Mouse (Mus musculus) erythroblast, embryonic 14.5 days (primary cell): ENCODE measurements around the gene Cct7. TPM values are rescaled to one million over a fixed set of nuclear protein-coding genes. Genes with fewer than 3 reads are reported as not detected.

Source experiments
- H3K27me3 ChIP-seq: 2 replicates; pipeline ENCODE4 v1.6.1; 2012; ENCODE audit warnings: inconsistent platforms; ENCODE audit not compliant: control insufficient read depth
- H3K36me3 ChIP-seq: 2 replicates; pipeline ENCODE4 v1.6.1; 2012; ENCODE audit warnings: mild to moderate bottlenecking, inconsistent platforms; ENCODE audit not compliant: control insufficient read depth
- H3K4me1 ChIP-seq: 2 replicates; pipeline ENCODE4 v1.6.1; 2012; ENCODE audit warnings: inconsistent platforms; ENCODE audit not compliant: control insufficient read depth
- H3K4me3 ChIP-seq: replicated peaks from 2 replicates; pipeline ENCODE3; 2012; ENCODE audit warnings: moderate library complexity, mild to moderate bottlenecking, inconsistent platforms
- H3K9me3 ChIP-seq: 2 replicates; pipeline ENCODE4 v1.6.1; 2012; ENCODE audit warnings: low read length, inconsistent platforms, mixed read lengths; ENCODE audit not compliant: control insufficient read depth
- GATA1 ChIP-seq: IDR thresholded peaks from 2 replicates; pipeline ENCODE4 v1.6.1; 2012; ENCODE audit warnings: low read length, inconsistent platforms, mixed read lengths
- TAL1 ChIP-seq: IDR thresholded peaks from 3 replicates; pipeline ENCODE4 v1.6.1; 2012; ENCODE audit warnings: low read length, inconsistent platforms, mixed read lengths
- polyA plus RNA-seq: library from polyadenylated mRNA; stranded (reverse); fragments of >175 nt; gene quantifications from 2 replicates; pipeline ENCODE4 v1.2.3, GENCODE M21; 2012

Cct7 gene
- polyA plus RNA-seq, 1 experiment, result 5.0 TPM

DNA sequence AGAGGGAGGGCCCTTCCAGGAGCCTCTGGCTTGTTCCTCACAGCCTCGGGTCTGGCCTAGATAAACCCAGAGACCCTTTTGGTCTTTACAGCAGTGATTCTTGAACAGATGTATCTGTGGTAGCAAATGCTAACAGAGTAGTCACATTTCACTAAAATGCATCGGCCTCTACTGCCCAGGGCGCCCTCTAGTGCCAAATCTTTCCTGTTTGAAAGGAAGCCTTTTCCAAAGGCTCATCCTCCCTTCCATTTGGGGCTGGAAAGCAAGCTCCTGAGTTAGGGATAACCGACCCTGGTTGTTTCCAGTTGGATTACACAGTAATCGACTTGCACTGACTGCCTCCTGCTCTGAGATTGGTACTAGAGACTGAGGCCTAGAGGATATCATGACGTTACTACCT, 59.2 kb downstream of the Cct7 start:
- no peak overlapping the region for H3K4me3 ChIP-seq
- no peaks in the 10 kb centered on the region for H3K36me3 ChIP-seq
- H3K9me3 ChIP-seq, result peaks cover 7% of the 10 kb centered on the region; the same call in 1 of the 2 replicates
- TF ChIP-seq TAL1, result no peak
- TF ChIP-seq GATA1, result no peak
- no peaks in the 10 kb centered on the region; the same call in none of the 2 replicates for H3K4me1 ChIP-seq
- peaks cover 65% of the 10 kb centered on the region for H3K27me3 ChIP-seq

DNA sequence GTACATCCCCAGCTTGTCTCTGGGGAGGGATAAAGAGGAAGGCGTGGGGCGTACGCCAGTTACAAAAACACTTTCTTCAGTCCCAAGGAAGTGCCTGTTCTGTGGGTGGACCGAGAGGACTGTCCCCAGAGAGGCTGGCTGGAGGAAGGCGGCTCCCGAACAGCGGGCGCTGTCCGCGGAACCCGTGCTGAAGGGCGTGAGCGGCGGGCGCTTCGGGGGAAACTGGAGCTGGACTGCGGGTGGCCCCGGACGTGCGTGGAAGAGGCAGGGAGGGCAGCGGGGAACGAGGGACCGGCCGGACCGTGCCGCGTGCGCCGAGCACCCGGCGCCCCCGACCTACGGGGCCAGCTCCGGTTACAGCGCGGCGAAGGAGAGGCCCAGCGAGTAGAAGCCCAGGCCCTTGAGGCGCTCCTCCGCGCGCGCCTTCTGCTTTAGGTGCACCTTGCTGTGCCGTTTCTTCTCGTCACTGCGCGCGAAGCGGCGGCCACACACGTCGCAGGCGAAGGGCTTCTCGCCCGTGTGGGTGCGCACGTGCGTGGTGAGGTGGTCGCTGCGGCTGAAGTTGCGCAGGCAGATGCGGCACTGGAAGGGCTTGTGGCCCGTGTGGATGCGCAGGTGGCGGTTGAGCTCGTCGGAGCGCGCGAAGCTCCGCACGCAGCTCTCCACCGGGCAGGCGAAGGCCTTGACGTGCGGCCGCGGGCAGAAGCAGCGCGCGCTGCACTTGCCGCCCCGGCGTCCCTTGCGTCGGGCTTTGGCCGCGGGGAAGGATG, 60.2 kb downstream of the Cct7 start:
- TF ChIP-seq GATA1 (no peak), TAL1 (no peak)
- H3K36me3 ChIP-seq, result no peaks in the 10 kb centered on the region
- H3K9me3 ChIP-seq, result peaks cover 7% of the 10 kb centered on the region; the same call in 1 of the 2 replicates
- peaks cover 73% of the 10 kb centered on the region for H3K27me3 ChIP-seq
- no peaks in the 10 kb centered on the region; the same call in none of the 2 replicates for H3K4me1 ChIP-seq
- no peak overlapping the region for H3K4me3 ChIP-seq

DNA sequence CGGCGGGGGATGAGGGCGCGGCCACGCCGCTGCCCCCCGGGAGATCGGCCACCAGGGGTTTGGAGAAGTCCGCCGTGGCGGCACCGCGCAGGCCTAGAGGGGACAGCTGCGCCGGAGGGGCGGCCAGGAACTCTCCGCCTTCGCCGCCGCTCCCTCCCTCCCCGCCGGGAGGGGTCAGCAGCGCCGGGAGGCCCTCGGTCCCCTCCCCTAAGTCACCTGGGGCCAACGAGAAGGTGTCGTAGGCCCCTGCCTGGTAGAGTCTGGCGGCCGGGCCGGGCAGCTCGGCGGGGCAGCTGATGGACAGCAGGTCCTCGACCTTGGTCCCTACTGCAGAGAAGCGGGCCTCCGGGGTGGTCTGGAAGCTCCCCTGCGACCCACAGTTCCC, 60.7 kb downstream of the Cct7 start:
- no peak overlapping the region for H3K4me3 ChIP-seq
- no peak for TF ChIP-seq TAL1
- TF ChIP-seq GATA1, result no peak
- H3K36me3 ChIP-seq, result no peaks in the 10 kb centered on the region
- H3K9me3 ChIP-seq, result peaks cover 7% of the 10 kb centered on the region; the same call in 1 of the 2 replicates
- peaks cover 77% of the 10 kb centered on the region for H3K27me3 ChIP-seq
- no peaks in the 10 kb centered on the region; the same call in none of the 2 replicates for H3K4me1 ChIP-seq

DNA sequence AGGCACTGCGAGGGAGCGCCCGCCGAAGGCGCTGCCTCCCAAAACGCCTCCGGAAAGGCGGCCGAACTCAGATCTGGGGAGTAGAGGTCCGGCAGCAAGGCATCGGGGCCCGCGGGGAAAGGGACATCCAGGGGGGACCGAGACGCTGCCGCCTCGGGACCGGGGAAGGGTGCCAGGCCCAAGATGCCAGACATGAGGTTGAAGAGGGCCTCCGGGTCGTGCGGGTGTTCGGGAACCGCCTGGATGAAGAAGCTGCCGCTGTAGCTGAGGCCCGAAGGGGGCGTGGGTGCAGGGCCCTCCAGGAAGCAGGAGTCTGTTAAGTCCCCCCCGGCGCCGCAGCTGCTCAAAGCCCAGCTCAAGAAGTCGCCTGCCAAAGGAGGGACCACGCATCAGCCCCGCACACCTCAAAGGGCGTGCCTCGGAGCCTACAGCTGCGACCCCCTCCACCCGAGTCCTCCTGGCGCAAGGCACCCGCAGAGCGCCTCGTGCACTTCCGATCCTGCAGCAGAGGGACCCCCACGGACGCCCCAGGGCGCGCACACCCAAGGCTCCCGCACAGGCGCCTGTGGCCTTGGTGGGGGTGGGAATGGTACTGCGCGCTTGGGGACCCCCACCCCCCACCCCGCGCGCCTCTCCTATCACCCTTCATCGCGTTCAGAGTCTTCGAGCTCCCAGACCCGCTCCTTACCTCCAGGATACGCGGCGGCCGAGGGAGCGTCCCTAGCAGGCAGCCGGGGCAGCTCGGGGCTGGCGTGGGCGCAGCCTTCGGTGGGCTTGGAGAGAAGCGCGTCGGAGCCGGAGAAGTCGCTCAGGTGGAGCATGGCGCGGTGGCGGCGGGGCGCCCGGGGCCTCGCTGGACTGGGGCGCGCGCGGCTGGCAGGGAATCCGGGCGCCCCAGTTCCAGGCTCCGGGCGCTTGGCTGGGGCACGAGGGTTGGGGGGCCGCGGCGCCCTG, 61.5 kb downstream of the Cct7 start:
- H3K4me3 ChIP-seq, result no peak overlapping the region
- H3K4me1 ChIP-seq, result no peaks in the 10 kb centered on the region; the same call in none of the 2 replicates
- TF ChIP-seq GATA1 (no peak), TAL1 (no peak)
- no peaks in the 10 kb centered on the region for H3K36me3 ChIP-seq
- peaks cover 7% of the 10 kb centered on the region; the same call in 1 of the 2 replicates for H3K9me3 ChIP-seq
- peaks cover 77% of the 10 kb centered on the region for H3K27me3 ChIP-seq

DNA sequence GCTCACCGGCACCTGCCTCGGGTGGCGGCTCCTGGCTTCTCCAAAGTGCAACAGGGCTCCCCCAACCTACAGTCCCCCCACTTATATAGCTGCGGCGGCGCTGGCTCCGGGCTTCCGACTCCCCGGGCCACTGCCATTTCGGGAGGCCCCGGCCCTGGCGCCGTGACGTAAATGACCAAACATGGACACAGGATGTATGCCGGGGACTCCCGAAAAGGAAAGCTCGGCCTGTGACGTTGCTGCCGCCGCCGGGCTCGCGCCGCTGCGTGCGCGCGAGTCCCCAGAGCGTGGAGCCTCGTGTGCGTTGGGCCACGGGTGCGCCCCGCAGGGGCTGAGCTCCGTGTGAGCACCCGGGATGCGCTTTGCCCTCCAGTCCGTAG, 62.2 kb downstream of the Cct7 start, which contains the start of gene Egr4:
Gene Egr4 (minus strand): TSS at position 59 of the 380 bp plus-strand sequence.
- peaks cover 77% of the 10 kb centered on the region for H3K27me3 ChIP-seq

DNA sequence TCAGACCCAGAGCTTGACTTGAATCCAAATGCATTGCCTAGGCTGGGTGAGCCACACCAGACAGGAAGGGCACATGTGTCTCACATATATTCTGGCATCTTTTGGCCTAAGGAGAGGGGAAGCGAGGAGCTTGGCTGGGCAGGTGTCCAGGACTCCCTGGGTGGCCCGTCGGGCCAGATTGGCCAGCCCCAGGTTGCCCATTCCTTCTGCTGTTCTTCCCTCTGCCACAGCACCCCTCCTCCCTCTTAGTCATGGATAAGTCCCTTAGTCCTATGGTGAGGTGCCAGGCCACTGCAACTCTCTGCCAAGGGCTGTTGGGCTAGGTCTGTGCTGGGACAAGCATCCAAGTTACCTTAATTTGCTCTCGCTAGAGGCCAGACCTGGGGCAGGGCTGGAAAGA, 64.6 kb downstream of the Cct7 start:
- no peaks in the 10 kb centered on the region for H3K36me3 ChIP-seq
- peaks cover 7% of the 10 kb centered on the region; the same call in 1 of the 2 replicates for H3K9me3 ChIP-seq
- peaks cover 58% of the 10 kb centered on the region for H3K27me3 ChIP-seq
- no peaks in the 10 kb centered on the region; the same call in none of the 2 replicates for H3K4me1 ChIP-seq
- no peak for TF ChIP-seq GATA1
- no peak for TF ChIP-seq TAL1
- no peak overlapping the region for H3K4me3 ChIP-seq

More for the DNA sequence above, 62.2 kb downstream of the Cct7 start, which contains the start of gene Egr4:
- TF ChIP-seq TAL1, result no peak
- no peak for TF ChIP-seq GATA1
- peaks cover 7% of the 10 kb centered on the region; the same call in 1 of the 2 replicates for H3K9me3 ChIP-seq
- no peaks in the 10 kb centered on the region; the same call in none of the 2 replicates for H3K4me1 ChIP-seq
- no peak within 1 kb of the TSS for H3K4me3 ChIP-seq
- no peaks in the 10 kb centered on the region for H3K36me3 ChIP-seq

Other genes with a start within 250 kb of the Cct7 start
- 0.01 and 0.08 TPM in 2 replicates for gene Sfxn5, start 118.1 kb upstream of the Cct7 start, polyA plus RNA-seq
- 0.01 and 0.03 TPM in 2 replicates for gene Rab11fip5, start 76.9 kb upstream of the Cct7 start, polyA plus RNA-seq
- gene Noto, start 27.6 kb upstream of the Cct7 start, polyA plus RNA-seq, result not detected in 2 replicates
- gene Smyd5, start 19.5 kb upstream of the Cct7 start, polyA plus RNA-seq, result 0.37 and 0.47 TPM in 2 replicates
- gene Pradc1, start 456 bp downstream of the Cct7 start, polyA plus RNA-seq, result 3.6 and 4.2 TPM in 2 replicates
- not detected in 2 replicates for gene Fbxo41, start 51.5 kb downstream of the Cct7 start, polyA plus RNA-seq
- 0.06 TPM in 1 of 2 replicates, not detected in the other for gene Egr4, start 62.1 kb downstream of the Cct7 start, polyA plus RNA-seq
- gene Alms1, start 136.0 kb downstream of the Cct7 start, polyA plus RNA-seq, result 0.07 and 0.10 TPM in 2 replicates